Mouse (Mus musculus) limb, embryonic 15.5 days (tissue): ENCODE results near the gene Pnrc2. TPM values are rescaled to one million over a fixed set of nuclear protein-coding genes. Genes with fewer than 3 reads are reported as not detected.
A peak's percentile ranks its signal among the peaks of the same experiment; 100 is the strongest.

Experiments used
- ATAC-seq: fragments of 200-750 bp; cut with Nextera tagmentation; 2 replicates; pipeline ENCODE4 v1.8.0; 2017; ENCODE audit warnings: low read depth, moderate TSS enrichment; ENCODE audit not compliant: insufficient number of reproducible peaks, low FRiP score, low TSS enrichment
- H3K27ac ChIP-seq: fragments of 300-500 bp; sonication (generic); 2 replicates; pipeline ENCODE4 v1.5.1; 2015; ENCODE audit warnings: moderate library complexity, mild to moderate bottlenecking, inconsistent platforms
- H3K27me3 ChIP-seq: fragments of 300-500 bp; sonication (generic); 2 replicates; pipeline ENCODE4 v1.6.1; 2015; ENCODE audit warnings: inconsistent platforms
- H3K36me3 ChIP-seq: fragments of 300-500 bp; sonication (generic); 2 replicates; pipeline ENCODE4 v1.6.1; 2015; ENCODE audit warnings: inconsistent platforms
- H3K4me1 ChIP-seq: fragments of 300-500 bp; sonication (generic); 2 replicates; pipeline ENCODE4 v1.6.1; 2015; ENCODE audit warnings: inconsistent platforms
- H3K4me2 ChIP-seq: fragments of 300-500 bp; sonication (generic); 2 replicates; pipeline ENCODE4 v1.6.1; 2015; ENCODE audit warnings: mild to moderate bottlenecking, inconsistent platforms
- H3K4me3 ChIP-seq: fragments of 300-500 bp; sonication (generic); 2 replicates; pipeline ENCODE4 v1.5.1; 2015; ENCODE audit warnings: mild to moderate bottlenecking, inconsistent platforms
- H3K9ac ChIP-seq: fragments of 300-500 bp; sonication (generic); 2 replicates; pipeline ENCODE4 v1.6.1; 2015; ENCODE audit warnings: inconsistent platforms
- H3K9me3 ChIP-seq: fragments of 300-500 bp; sonication (generic); 2 replicates; pipeline ENCODE4 v1.6.1; 2016; ENCODE audit warnings: inconsistent platforms
- WGBS: fragments of 180-500 bp; shearing (Covaris S2); methylation state at CpG from one replicate; pipeline ENCODE4 v1.1.7; 2015; 5-methylcytosine and 5-hydroxymethylcytosine counted together
- polyA plus RNA-seq: library from polyadenylated mRNA; unstranded; fragments of >200 nt; fragmentation: Nextera tagmentation; extraction: Ambion mirVana; gene quantifications from 2 replicates; pipeline ENCODE4 v1.2.1, GENCODE M21; 2015

The Pnrc2 gene
- polyA plus RNA-seq, 1 experiment from 2014 or later: 160 TPM

GRCm38 (mm10) chr4:135855536-135856222 is 18.0 kb downstream of the Pnrc2 start, which contains the start of gene Srsf10:
Gene Srsf10 (plus strand): TSS chr4:135855747.
- Histone ChIP-seq H3K27me3 (no peaks in the 10 kb centered on the region), H3K4me1 (peaks cover 38% of the 10 kb centered on the region), H3K4me2 (peak within 1 kb of the TSS; percentile 68), H3K9ac (peak within 1 kb of the TSS; percentile 87), H3K4me3 (peak within 1 kb of the TSS; percentile 94), H3K36me3 (no peaks in the 10 kb centered on the region), H3K9me3 (no peaks in the 10 kb centered on the region), H3K27ac (peak within 1 kb of the TSS; percentile 99)
- WGBS: 0% methylated on average over 54 of the region's 67 CpGs
- peak; percentile 97 for ATAC-seq

DNA sequence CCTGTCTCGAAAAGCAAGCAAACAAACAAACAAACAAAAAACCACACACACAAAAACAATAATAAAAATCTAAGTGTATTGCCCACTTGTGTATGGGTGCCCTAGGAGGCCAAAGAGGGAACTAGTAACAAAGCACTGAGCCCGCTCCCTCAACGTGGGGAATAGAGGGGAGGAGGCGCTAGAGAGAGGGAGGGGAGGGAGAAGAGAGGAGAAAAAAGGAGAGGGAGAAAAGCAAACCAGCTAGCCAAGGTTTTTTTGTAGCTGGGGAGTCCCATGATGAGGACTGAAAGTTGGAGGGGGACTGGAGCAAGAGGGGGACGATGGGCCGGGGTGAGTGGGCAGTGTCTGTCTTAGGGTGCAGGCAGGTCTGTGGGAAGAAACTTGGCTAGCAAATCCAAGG is 18.6 kb downstream of the Pnrc2 start:
- 8% methylated on average over 6 of the region's 6 CpGs for WGBS

GRCm38 (mm10) chr4:135854630-135855029 is 19.0 kb downstream of the Pnrc2 start:
- no peak for ATAC-seq
- H3K27me3 ChIP-seq: no peaks in the 10 kb centered on the region
- peak overlapping the region; percentile 94; the same call in 1 of the 2 replicates for H3K4me3 ChIP-seq
- WGBS: 77% methylated on average over 11 of the region's 11 CpGs
- H3K9ac ChIP-seq: no peak overlapping the region
- peak overlapping the region; percentile 99 for H3K27ac ChIP-seq
- H3K4me1 ChIP-seq: peaks cover 40% of the 10 kb centered on the region
- no peaks in the 10 kb centered on the region for H3K36me3 ChIP-seq
- H3K9me3 ChIP-seq: no peaks in the 10 kb centered on the region
- peak overlapping the region; percentile 68 for H3K4me2 ChIP-seq

More for the DNA sequence above, 18.6 kb downstream of the Pnrc2 start:
- Histone ChIP-seq H3K36me3 (no peaks in the 10 kb centered on the region), H3K9ac (peak overlapping the region; percentile 87), H3K27ac (peak overlapping the region; percentile 99), H3K4me1 (peaks cover 42% of the 10 kb centered on the region), H3K4me3 (peak overlapping the region; percentile 94), H3K9me3 (no peaks in the 10 kb centered on the region), H3K27me3 (no peaks in the 10 kb centered on the region), H3K4me2 (peak overlapping the region; percentile 68)
- ATAC-seq: no peak

- ATAC-seq: no peak
- no peak overlapping the region for H3K4me3 ChIP-seq
- H3K9me3 ChIP-seq: no peaks in the 10 kb centered on the region
- H3K9ac ChIP-seq: no peak overlapping the region
- no peaks in the 10 kb centered on the region for H3K36me3 ChIP-seq
- WGBS: 93% methylated on average over 14 of the region's 14 CpGs
- H3K27ac ChIP-seq: no peak overlapping the region
- H3K27me3 ChIP-seq: no peaks in the 10 kb centered on the region
- H3K4me2 ChIP-seq: no peak overlapping the region
- peaks cover 36% of the 10 kb centered on the region for H3K4me1 ChIP-seq
These were observed 19.6 kb downstream of the Pnrc2 start for GRCm38 (mm10) chr4:135853987-135854546.

DNA sequence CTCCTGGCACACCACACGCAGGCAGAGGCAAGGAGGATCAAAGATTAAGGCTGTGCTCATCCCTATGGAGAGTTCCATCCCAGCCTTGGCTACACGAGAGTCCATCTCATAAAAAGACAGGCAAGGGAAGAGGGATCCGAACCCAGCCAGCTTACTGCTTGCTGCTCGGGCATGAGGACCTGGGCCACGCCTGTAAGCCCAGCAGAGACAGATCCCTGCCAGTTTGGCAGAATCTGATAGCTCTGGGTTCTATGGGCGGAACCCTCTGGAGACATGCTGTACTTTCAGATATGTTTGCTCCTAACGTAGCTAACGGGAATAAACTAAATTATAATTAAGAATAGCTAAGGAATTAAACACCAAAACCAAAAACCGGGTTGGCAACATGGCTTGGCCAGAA is 21.7 kb downstream of the Pnrc2 start:
- no peaks in the 10 kb centered on the region for H3K27me3 ChIP-seq
- H3K9ac ChIP-seq: no peak overlapping the region
- no peak for ATAC-seq
- no peaks in the 10 kb centered on the region for H3K36me3 ChIP-seq
- H3K4me3 ChIP-seq: no peak overlapping the region
- 0 out of 2 replicates have a peak overlapping the region, but pooled peaks have one; percentile 5 for H3K27ac ChIP-seq
- 80% methylated on average over 9 of the region's 9 CpGs for WGBS
- no peaks in the 10 kb centered on the region for H3K9me3 ChIP-seq
- no peak overlapping the region for H3K4me2 ChIP-seq
- H3K4me1 ChIP-seq: peaks cover 27% of the 10 kb centered on the region

DNA sequence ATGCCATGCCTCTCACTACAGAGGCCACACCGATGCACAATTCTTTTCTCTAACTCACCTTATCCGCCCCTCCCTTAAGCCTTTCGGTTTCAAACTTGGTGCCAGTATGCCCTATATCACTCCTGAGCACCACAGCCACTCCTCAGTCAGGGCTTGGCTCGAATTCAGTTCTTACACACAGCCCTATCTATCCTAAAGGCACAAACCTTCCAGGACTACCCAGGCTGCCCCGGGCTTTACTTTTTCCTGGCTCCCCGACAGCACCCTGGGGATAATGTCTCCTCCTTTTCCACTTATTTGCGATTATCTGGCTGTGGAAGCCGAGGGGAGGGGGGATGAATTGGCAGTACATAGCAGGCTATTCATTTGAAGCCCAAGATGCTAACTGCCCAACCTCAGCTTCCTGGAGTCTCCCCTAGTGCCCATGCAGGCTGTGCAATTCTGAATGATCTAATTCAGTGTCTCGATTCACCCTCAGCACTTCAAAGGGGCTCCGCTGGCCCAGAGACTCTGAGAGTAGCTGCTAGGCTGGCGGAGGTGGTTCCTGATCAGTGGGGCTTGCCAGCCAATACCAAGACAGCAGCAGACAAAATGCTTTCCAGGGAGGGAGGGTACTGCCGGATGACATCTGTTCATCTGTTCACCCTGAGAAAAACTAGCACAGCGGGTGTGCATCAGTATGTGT is 23.1 kb downstream of the Pnrc2 start:
- peak overlapping the region; percentile 70 for H3K27ac ChIP-seq
- no peak overlapping the region for H3K9ac ChIP-seq
- WGBS: 31% methylated on average over 13 of the region's 13 CpGs
- no peaks in the 10 kb centered on the region for H3K9me3 ChIP-seq
- ATAC-seq: peak; percentile 61
- H3K27me3 ChIP-seq: no peaks in the 10 kb centered on the region
- H3K4me3 ChIP-seq: no peak overlapping the region
- H3K4me2 ChIP-seq: no peak overlapping the region
- H3K36me3 ChIP-seq: no peaks in the 10 kb centered on the region
- H3K4me1 ChIP-seq: peaks cover 27% of the 10 kb centered on the region

DNA sequence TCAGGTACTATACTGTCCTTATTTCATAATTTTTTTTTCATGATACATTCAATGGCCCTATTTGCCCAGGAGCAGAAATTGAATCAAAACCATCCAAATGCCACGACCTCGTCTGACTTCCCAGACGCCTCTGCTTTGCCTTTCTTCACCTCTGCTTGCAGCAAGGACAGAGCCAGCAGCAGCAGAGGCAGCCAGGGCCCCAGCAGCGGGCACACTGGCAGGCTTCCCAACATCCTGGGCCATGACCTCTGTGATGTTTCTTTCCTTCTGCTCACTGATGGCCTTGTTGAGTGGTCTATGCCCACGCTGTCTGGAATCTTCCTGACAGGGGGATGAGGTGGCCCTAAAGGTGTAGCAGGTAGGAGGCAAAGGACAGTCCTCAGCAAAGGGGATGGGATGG is 26.1 kb downstream of the Pnrc2 start:
- H3K27ac ChIP-seq: no peak overlapping the region
- no peak for ATAC-seq
- peaks cover 17% of the 10 kb centered on the region for H3K4me1 ChIP-seq
- no peak overlapping the region for H3K4me2 ChIP-seq
- H3K9me3 ChIP-seq: no peaks in the 10 kb centered on the region
- no peaks in the 10 kb centered on the region for H3K36me3 ChIP-seq
- WGBS: 66% methylated on average over 5 of the region's 5 CpGs
- no peak overlapping the region for H3K4me3 ChIP-seq
- H3K27me3 ChIP-seq: no peaks in the 10 kb centered on the region
- no peak overlapping the region for H3K9ac ChIP-seq

GRCm38 (mm10) chr4:135844400-135844799 is 29.2 kb downstream of the Pnrc2 start:
- Histone ChIP-seq H3K4me3 (no peak overlapping the region), H3K36me3 (no peaks in the 10 kb centered on the region), H3K9ac (no peak overlapping the region), H3K27ac (no peak overlapping the region), H3K4me2 (no peak overlapping the region), H3K27me3 (no peaks in the 10 kb centered on the region), H3K9me3 (no peaks in the 10 kb centered on the region), H3K4me1 (peaks cover 9% of the 10 kb centered on the region; the same call in 1 of the 2 replicates)
- 68% methylated on average over 6 of the region's 6 CpGs for WGBS
- no peak for ATAC-seq

DNA sequence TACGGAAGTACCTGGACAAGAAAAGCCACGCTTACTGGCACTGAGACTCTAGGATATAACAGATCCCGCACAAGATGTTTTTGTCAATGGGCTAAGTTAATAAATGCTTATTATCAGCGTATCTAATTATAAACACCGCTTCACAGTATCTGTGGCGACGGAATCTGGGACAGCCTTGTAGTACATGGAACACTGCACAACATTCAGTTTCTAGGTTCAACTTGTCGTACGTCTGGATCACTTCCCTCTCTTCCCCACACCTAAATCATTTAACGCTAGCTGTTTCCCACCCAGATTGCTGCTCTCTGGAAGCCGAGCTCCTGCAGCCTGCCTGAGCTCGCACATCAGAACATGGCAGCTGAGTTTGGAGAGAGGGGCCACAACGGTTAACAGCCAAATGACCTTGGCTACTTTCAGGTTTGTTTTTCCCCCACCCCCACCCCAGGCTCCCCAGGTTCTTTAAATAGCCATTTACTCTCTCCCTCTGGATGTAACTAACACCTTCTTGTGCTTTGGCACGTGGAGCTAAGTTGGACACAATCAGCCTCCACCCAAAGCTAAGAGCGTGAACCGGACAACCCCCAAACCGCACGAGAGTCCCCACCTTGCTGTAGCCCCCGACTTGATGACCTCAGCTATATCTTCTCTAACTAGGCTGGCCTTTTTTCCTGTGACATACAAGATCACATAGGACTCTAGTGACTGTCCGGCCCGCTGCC is 34.2 kb downstream of the Pnrc2 start:
- no peaks in the 10 kb centered on the region for H3K9me3 ChIP-seq
- H3K36me3 ChIP-seq: no peaks in the 10 kb centered on the region
- peaks cover 13% of the 10 kb centered on the region; the same call in 1 of the 2 replicates for H3K4me1 ChIP-seq
- 65% methylated on average over 21 of the region's 21 CpGs for WGBS
- no peak overlapping the region for H3K9ac ChIP-seq
- no peak overlapping the region for H3K4me3 ChIP-seq
- H3K27me3 ChIP-seq: no peaks in the 10 kb centered on the region
- ATAC-seq: no peak
- H3K27ac ChIP-seq: no peak overlapping the region
- no peak overlapping the region for H3K4me2 ChIP-seq

- 85% methylated on average over 3 of the region's 3 CpGs for WGBS
These were observed 34.7 kb downstream of the Pnrc2 start for GRCm38 (mm10) chr4:135838925-135839292.

GRCm38 (mm10) chr4:135834124-135834717 is 39.4 kb downstream of the Pnrc2 start:
- WGBS: 84% methylated on average over 8 of the region's 8 CpGs
- no peak for ATAC-seq
- H3K36me3 ChIP-seq: no peaks in the 10 kb centered on the region
- H3K4me1 ChIP-seq: peaks cover 40% of the 10 kb centered on the region
- H3K27ac ChIP-seq: no peak overlapping the region
- no peak overlapping the region for H3K9ac ChIP-seq
- H3K27me3 ChIP-seq: no peaks in the 10 kb centered on the region
- H3K4me3 ChIP-seq: no peak overlapping the region
- H3K9me3 ChIP-seq: no peaks in the 10 kb centered on the region
- no peak overlapping the region for H3K4me2 ChIP-seq

More at GRCm38 (mm10) chr4:135838925-135839292, 34.7 kb downstream of the Pnrc2 start:
- no peak overlapping the region for H3K4me3 ChIP-seq
- H3K27ac ChIP-seq: no peak overlapping the region
- no peaks in the 10 kb centered on the region for H3K9me3 ChIP-seq
- H3K36me3 ChIP-seq: no peaks in the 10 kb centered on the region
- no peak for ATAC-seq
- no peaks in the 10 kb centered on the region for H3K27me3 ChIP-seq
- H3K9ac ChIP-seq: no peak overlapping the region
- no peak overlapping the region for H3K4me2 ChIP-seq
- peaks cover 16% of the 10 kb centered on the region; the same call in 1 of the 2 replicates for H3K4me1 ChIP-seq
